Comparison of ENCODE assay signal across 8 mouse cellular contexts in the genomic region with DNA sequence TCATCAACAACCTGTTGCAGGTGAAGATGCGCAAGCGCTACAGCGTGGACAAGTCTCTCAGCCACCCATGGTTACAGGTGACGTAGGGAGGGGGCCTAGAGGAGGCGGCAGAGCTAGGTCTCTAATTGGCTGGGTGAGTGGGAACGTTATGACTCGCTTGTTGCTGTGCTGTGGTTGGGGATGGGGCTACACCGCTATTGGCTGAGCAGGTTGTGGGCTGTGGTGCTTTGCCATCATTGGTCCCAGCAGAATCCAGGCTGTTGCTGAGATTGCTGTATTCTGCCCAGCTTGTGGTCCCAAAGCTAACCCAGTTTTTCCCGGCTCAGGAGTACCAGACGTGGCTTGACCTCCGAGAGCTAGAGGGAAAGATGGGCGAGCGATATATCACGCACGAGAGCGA. TPM values are rescaled to one million over a fixed set of nuclear protein-coding genes. Genes with fewer than 3 reads are reported as not detected.
DNase-seq lines count a peak whose midpoint lies in the region; ATAC-seq and TF ChIP-seq lines count a peak whose summit lies in the region.

No protein-coding gene starts in this region.

- TF ChIP-seq CTCF in lung, postnatal 0 days (IDR thresholded peaks at IDR 0.05): no peak
- TF ChIP-seq CTCF in hindbrain, postnatal 0 days (IDR thresholded peaks at IDR 0.05; ENCODE audit: low read depth): no peak

- no peak overlapping the region for H3K4me3 ChIP-seq in lung, postnatal 0 days (ENCODE audit: low read depth, low read length)
- H3K4me3 ChIP-seq in hindbrain, postnatal 0 days (ENCODE audit: low read length): peak overlapping the region; percentile 38
- H3K4me3 ChIP-seq in limb, embryonic 14.5 days (replicated peaks; ENCODE audit: low read length): peak overlapping the region; percentile 18; the same call in 1 of the 2 replicates

- H3K27ac ChIP-seq in lung, postnatal 0 days (ENCODE audit: low read length): no peak overlapping the region
- H3K27ac ChIP-seq in hindbrain, postnatal 0 days: peak overlapping the region; percentile 93
- no peak overlapping the region for H3K27ac ChIP-seq in limb, embryonic 14.5 days (replicated peaks; ENCODE audit: low read depth, low read length)

- H3K4me1 ChIP-seq in lung, postnatal 0 days (ENCODE audit: insufficient read depth, low read depth, low read length): no peaks in the 10 kb centered on the region
- no peaks in the 10 kb centered on the region for H3K4me1 ChIP-seq in hindbrain, postnatal 0 days (ENCODE audit: insufficient read depth, low read length)
- no peaks in the 10 kb centered on the region for H3K4me1 ChIP-seq in limb, embryonic 14.5 days (ENCODE audit: control insufficient read depth, insufficient read depth, low read length)

- TF ChIP-seq POLR2A in limb, embryonic 14.5 days (IDR thresholded peaks at IDR 0.05; ENCODE audit: borderline replicate concordance, extremely low read depth, insufficient read depth, insufficient read length): no peak

- H3K4me2 ChIP-seq in lung, postnatal 0 days (replicated peaks; ENCODE audit: low read depth, low read length): no peak overlapping the region
- peak overlapping the region; percentile 61 for H3K4me2 ChIP-seq in hindbrain, postnatal 0 days (ENCODE audit: low read depth, low read length)
- H3K4me2 ChIP-seq in limb, embryonic 14.5 days (replicated peaks; ENCODE audit: low read depth, low read length, severe bottlenecking): peak overlapping the region; percentile 31; the same call in 1 of the 2 replicates

- ATAC-seq in lung, postnatal 0 days: peak; percentile 47; the same call in 1 of the 2 replicates
- peak; percentile 99 for ATAC-seq in hindbrain, postnatal 0 days
- peak; percentile 93 for ATAC-seq in limb, embryonic 14.5 days (ENCODE audit: low FRiP score, low read depth)
- no peak for ATAC-seq in CD4-positive, CD25-positive, alpha-beta regulatory T cell, adult 4 months

- TF ChIP-seq EP300 in lung, postnatal 0 days (IDR thresholded peaks at IDR 0.05): no peak

- H3K27me3 ChIP-seq in lung, postnatal 0 days (replicated peaks; ENCODE audit: insufficient read depth, low read length): no peaks in the 10 kb centered on the region
- H3K27me3 ChIP-seq in hindbrain, postnatal 0 days (ENCODE audit: insufficient read depth, low read length): no peaks in the 10 kb centered on the region
- no peaks in the 10 kb centered on the region for H3K27me3 ChIP-seq in limb, embryonic 14.5 days (ENCODE audit: control insufficient read depth, insufficient read depth, low read length)

- WGBS in lung, postnatal 0 days: 49% methylated on average over 16 of the region's 16 CpGs
- 12% methylated on average over 16 of the region's 16 CpGs for WGBS in hindbrain, postnatal 0 days
- WGBS in limb, embryonic 14.5 days: 31% methylated on average over 16 of the region's 16 CpGs

- H3K36me3 ChIP-seq in lung, postnatal 0 days (ENCODE audit: insufficient read depth, low read length): 0 out of 2 replicates have a peak, but pooled peaks cover 8% of the 10 kb centered on the region
- no peaks in the 10 kb centered on the region; the same call in 1 of the 2 replicates for H3K36me3 ChIP-seq in hindbrain, postnatal 0 days (ENCODE audit: insufficient read depth, low read length)
- peaks cover 61% of the 10 kb centered on the region for H3K36me3 ChIP-seq in limb, embryonic 14.5 days (ENCODE audit: control insufficient read depth, insufficient read depth, low read length)

- H3K9me3 ChIP-seq in lung, postnatal 0 days (ENCODE audit: low read length): no peaks in the 10 kb centered on the region
- H3K9me3 ChIP-seq in hindbrain, postnatal 0 days (ENCODE audit: low read length): no peaks in the 10 kb centered on the region
- no peaks in the 10 kb centered on the region for H3K9me3 ChIP-seq in limb, embryonic 14.5 days (ENCODE audit: control insufficient read depth, low read length)

- no peak overlapping the region for H3K9ac ChIP-seq in lung, postnatal 0 days (replicated peaks; ENCODE audit: low read depth)
- H3K9ac ChIP-seq in hindbrain, postnatal 0 days (replicated peaks; ENCODE audit: low read length): peak overlapping the region; percentile 57; the same call in 1 of the 2 replicates
- H3K9ac ChIP-seq in limb, embryonic 14.5 days (ENCODE audit: low read depth, low read length, severe bottlenecking): no peak overlapping the region

- peak; percentile 36 for DNase-seq in lung, postnatal 0 days (ENCODE audit: low spot score)
- no peak for DNase-seq in lung, adult 18-20 months
- DNase-seq in embryo, embryonic 9.5 days (ENCODE audit: extremely low spot score): peak; percentile 76
- DNase-seq in hindbrain, postnatal 0 days (ENCODE audit: low spot score): peak; percentile 97
- DNase-seq in limb, embryonic 14.5 days (ENCODE audit: low spot score): peak; percentile 83
- DNase-seq in retina, postnatal 7 days (ENCODE audit: low read depth, low spot score): peak; percentile 67
- DNase-seq in urinary bladder, postnatal 10 days (ENCODE audit: low spot score): no peak

RNA-seq across cellular contexts. Expression of a gene that starts 5.6 kb away (rescaled TPM):
- 4.2 and 4.3 TPM in 2 replicates for polyA plus RNA-seq in lung, postnatal 0 days (2015; fragmentation: Nextera tagmentation; extraction: Ambion mirVana)
- 85.9 and 95.6 TPM in 2 replicates for total RNA-seq in hindbrain, postnatal 0 days (2014; rRNA removed)
- 7.2 TPM in 2 replicates for polyA plus RNA-seq in hindbrain, postnatal 0 days (2015; fragmentation: Nextera tagmentation; extraction: Ambion mirVana)
- polyA plus RNA-seq in limb, embryonic 14.5 days (2012; rRNA removed): 64.3 and 89.3 TPM in 2 replicates
- 11.5 and 13.7 TPM in 2 replicates for polyA plus RNA-seq in limb, embryonic 14.5 days (2014; fragmentation: Nextera tagmentation; extraction: Ambion mirVana)
- not detected for polyA plus RNA-seq in CD4-positive, CD25-positive, alpha-beta regulatory T cell, adult 4 months (2017; shearing (Covaris generic))

RNA-seq across cellular contexts. Expression of a gene that starts 22.1 kb away (rescaled TPM):
- 5.2 and 6.6 TPM in 2 replicates for polyA plus RNA-seq in lung, postnatal 0 days (2015; fragmentation: Nextera tagmentation; extraction: Ambion mirVana)
- total RNA-seq in hindbrain, postnatal 0 days (2014; rRNA removed): 4.1 TPM in 1 of 2 replicates, not detected in the other
- polyA plus RNA-seq in hindbrain, postnatal 0 days (2015; fragmentation: Nextera tagmentation; extraction: Ambion mirVana): 0.62 and 4.7 TPM in 2 replicates
- 63.3 and 92.7 TPM in 2 replicates for polyA plus RNA-seq in limb, embryonic 14.5 days (2012; rRNA removed)
- polyA plus RNA-seq in limb, embryonic 14.5 days (2014; fragmentation: Nextera tagmentation; extraction: Ambion mirVana): 17.8 and 21.1 TPM in 2 replicates
- polyA plus RNA-seq in CD4-positive, CD25-positive, alpha-beta regulatory T cell, adult 4 months (2017; shearing (Covaris generic)): not detected

RNA-seq across cellular contexts. Expression of a gene that starts 26.8 kb away (rescaled TPM):
- polyA plus RNA-seq in lung, postnatal 0 days (2015; fragmentation: Nextera tagmentation; extraction: Ambion mirVana): 26.1 and 29.0 TPM in 2 replicates
- 4.3 and 5.4 TPM in 2 replicates for total RNA-seq in hindbrain, postnatal 0 days (2014; rRNA removed)
- polyA plus RNA-seq in hindbrain, postnatal 0 days (2015; fragmentation: Nextera tagmentation; extraction: Ambion mirVana): 4.3 and 4.8 TPM in 2 replicates
- polyA plus RNA-seq in limb, embryonic 14.5 days (2012; rRNA removed): 35.9 and 48.9 TPM in 2 replicates
- 19.2 and 22.1 TPM in 2 replicates for polyA plus RNA-seq in limb, embryonic 14.5 days (2014; fragmentation: Nextera tagmentation; extraction: Ambion mirVana)
- polyA plus RNA-seq in CD4-positive, CD25-positive, alpha-beta regulatory T cell, adult 4 months (2017; shearing (Covaris generic)): 10 to 100 TPM; 57.3 to 60.0 TPM

RNA-seq across cellular contexts. Expression of a gene that starts 36.8 kb away (rescaled TPM):
- 2.0 and 2.4 TPM in 2 replicates for polyA plus RNA-seq in lung, postnatal 0 days (2015; fragmentation: Nextera tagmentation; extraction: Ambion mirVana)
- total RNA-seq in hindbrain, postnatal 0 days (2014; rRNA removed): 0.18 and 0.21 TPM in 2 replicates
- 0.05 TPM in 2 replicates for polyA plus RNA-seq in hindbrain, postnatal 0 days (2015; fragmentation: Nextera tagmentation; extraction: Ambion mirVana)
- 3.6 and 4.1 TPM in 2 replicates for polyA plus RNA-seq in limb, embryonic 14.5 days (2012; rRNA removed)
- 2.3 and 2.8 TPM in 2 replicates for polyA plus RNA-seq in limb, embryonic 14.5 days (2014; fragmentation: Nextera tagmentation; extraction: Ambion mirVana)
- 10 to 100 TPM in 1 of 2 experiments, 1 to 10 TPM in 1; 7.9 to 10.2 TPM for polyA plus RNA-seq in CD4-positive, CD25-positive, alpha-beta regulatory T cell, adult 4 months (2017; shearing (Covaris generic))

RNA-seq across cellular contexts. Expression of a gene that starts 53.0 kb away (rescaled TPM):
- 22.3 and 23.5 TPM in 2 replicates for polyA plus RNA-seq in lung, postnatal 0 days (2015; fragmentation: Nextera tagmentation; extraction: Ambion mirVana)
- total RNA-seq in hindbrain, postnatal 0 days (2014; rRNA removed): 63.1 and 73.8 TPM in 2 replicates
- polyA plus RNA-seq in hindbrain, postnatal 0 days (2015; fragmentation: Nextera tagmentation; extraction: Ambion mirVana): 45.2 and 45.4 TPM in 2 replicates
- polyA plus RNA-seq in limb, embryonic 14.5 days (2012; rRNA removed): 29.9 and 37.6 TPM in 2 replicates
- 26.9 and 32.6 TPM in 2 replicates for polyA plus RNA-seq in limb, embryonic 14.5 days (2014; fragmentation: Nextera tagmentation; extraction: Ambion mirVana)
- polyA plus RNA-seq in CD4-positive, CD25-positive, alpha-beta regulatory T cell, adult 4 months (2017; shearing (Covaris generic)): 10 to 100 TPM in 1 of 2 experiments, 1 to 10 TPM in 1; 6.8 to 11.2 TPM

Comparison
In these comparisons a context has a peak if more than half of its experiments do, and no peak if none do; other contexts are left out.
1. DNase-seq: peak in lung, postnatal 0 days (single experiment), embryo, embryonic 9.5 days (single experiment), hindbrain, postnatal 0 days (single experiment), limb, embryonic 14.5 days (single experiment) and retina, postnatal 7 days (single experiment); none in lung, adult 18-20 months (0 of 2) and urinary bladder, postnatal 10 days (single experiment).